Mouse (Mus musculus): ENCODE measurements around the gene Mpi. TPM values are rescaled to one million over a fixed set of nuclear protein-coding genes. Genes with fewer than 3 reads are reported as not detected.

The Mpi gene
- total RNA-seq, 1 experiment = 42.3 TPM

DNA sequence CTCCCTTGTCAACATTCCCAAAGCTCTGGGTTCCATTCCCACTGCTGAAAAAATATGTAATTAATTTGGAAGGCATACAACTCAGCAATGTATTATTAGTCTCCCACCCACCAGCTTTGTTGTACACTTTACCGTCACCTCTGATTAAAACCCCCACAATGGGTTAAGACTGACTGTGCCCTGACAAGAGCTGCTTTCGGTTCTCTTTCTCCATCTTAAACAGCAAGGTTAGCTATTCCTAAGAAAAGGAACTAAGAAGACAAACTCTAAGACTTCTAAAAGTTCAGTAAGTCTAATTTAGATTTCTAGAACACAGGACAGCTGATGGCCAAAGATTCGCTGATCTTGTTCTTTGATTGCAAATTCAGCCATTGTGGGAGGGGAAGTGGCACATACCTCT lies 4.7 kb upstream of the Mpi start:
- TF ChIP-seq HCFC1 (IDR thresholded peaks at IDR 0.05; ENCODE audit: borderline replicate concordance, insufficient read depth, low read length) = no peak
- TF ChIP-seq ZNF384 (IDR thresholded peaks at IDR 0.05; ENCODE audit: low read depth, low read length) = no peak
- TF ChIP-seq CHD2 (IDR thresholded peaks at IDR 0.05; ENCODE audit: low read depth, low read length) = no peak
- TF ChIP-seq ZC3H11A (IDR thresholded peaks at IDR 0.05; ENCODE audit: borderline replicate concordance, low read depth, low read length) = no peak
- TF ChIP-seq MAFK (IDR thresholded peaks at IDR 0.05; ENCODE audit: insufficient read depth, low read depth, low read length) = no peak
- Histone ChIP-seq H3K27ac (ENCODE audit: insufficient read depth, low read depth, low read length, poor library complexity, severe bottlenecking) (no peak overlapping the region), H3K9me3 (ENCODE audit: control insufficient read depth, insufficient read depth, low read depth, low read length) (no peaks in the 10 kb centered on the region), H3K36me3 (ENCODE audit: control insufficient read depth, insufficient read depth, low read length, poor library complexity, severe bottlenecking) (no peaks in the 10 kb centered on the region), H3K9ac (ENCODE audit: insufficient read depth, low read depth, low read length, poor library complexity, severe bottlenecking) (no peak overlapping the region), H3K4me1 (ENCODE audit: control insufficient read depth in 2 of 2, insufficient read depth in 2 of 2, low read length in 2 of 2, poor library complexity in 1 of 2) (peaks cover 6 to 15% of the 10 kb centered on the region in 2 experiments; a peak in 3 of 4 replicates), H3K4me3 (ENCODE audit: insufficient read depth in 1 of 2, low read depth in 1 of 2, low read length in 2 of 2, poor library complexity in 1 of 2, severe bottlenecking in 1 of 2) (no peak overlapping the region)
- DNase-seq (ENCODE audit: low read depth, low spot score) = no peak
- in situ Hi-C loops (cut with MboI; ENCODE audit: low sequenced_read_pairs in 2 of 2, unreplicated experiment in 2 of 2) = no loop called here

DNA sequence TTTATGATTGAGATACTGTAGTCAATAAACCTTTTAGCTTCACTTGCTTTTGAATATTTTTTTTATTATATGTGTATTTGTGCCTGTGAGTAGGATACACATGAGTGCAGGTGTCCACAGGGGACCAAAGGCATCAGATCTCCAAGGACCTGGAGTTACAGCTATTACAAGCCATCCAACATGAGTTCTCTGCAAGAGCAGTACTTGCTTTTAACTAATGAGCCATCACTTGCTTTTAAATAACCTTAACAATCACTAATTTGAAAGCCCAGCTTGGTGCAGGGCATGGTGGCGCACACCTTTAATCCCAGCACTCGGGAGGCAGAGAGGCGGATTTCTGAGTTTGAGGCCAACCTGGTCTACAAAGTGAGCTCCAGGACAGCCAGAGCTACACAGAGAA lies 2.2 kb upstream of the Mpi start:
- Histone ChIP-seq H3K9me3 (ENCODE audit: control insufficient read depth, insufficient read depth, low read depth, low read length) (no peaks in the 10 kb centered on the region; the same call in 1 of the 2 replicates), H3K4me3 (ENCODE audit: insufficient read depth in 1 of 2, low read depth in 1 of 2, low read length in 2 of 2, poor library complexity in 1 of 2, severe bottlenecking in 1 of 2) (no peak overlapping the region), H3K27ac (ENCODE audit: insufficient read depth, low read depth, low read length, poor library complexity, severe bottlenecking) (no peak overlapping the region), H3K4me1 (ENCODE audit: control insufficient read depth in 2 of 2, insufficient read depth in 2 of 2, low read length in 2 of 2, poor library complexity in 1 of 2) (peaks cover 6 to 12% of the 10 kb centered on the region in 2 experiments; a peak in 3 of 4 replicates), H3K9ac (ENCODE audit: insufficient read depth, low read depth, low read length, poor library complexity, severe bottlenecking) (no peak overlapping the region), H3K36me3 (ENCODE audit: control insufficient read depth, insufficient read depth, low read length, poor library complexity, severe bottlenecking) (0 out of 2 replicates have a peak, but pooled peaks cover 3% of the 10 kb centered on the region)
- DNase-seq (ENCODE audit: low read depth, low spot score) = no peak
- TF ChIP-seq HCFC1 (IDR thresholded peaks at IDR 0.05; ENCODE audit: borderline replicate concordance, insufficient read depth, low read length) (no peak), ZC3H11A (IDR thresholded peaks at IDR 0.05; ENCODE audit: borderline replicate concordance, low read depth, low read length) (no peak), CHD2 (IDR thresholded peaks at IDR 0.05; ENCODE audit: low read depth, low read length) (no peak), MAFK (IDR thresholded peaks at IDR 0.05; ENCODE audit: insufficient read depth, low read depth, low read length) (no peak), ZNF384 (IDR thresholded peaks at IDR 0.05; ENCODE audit: low read depth, low read length) (no peak)
- in situ Hi-C loops (cut with MboI; ENCODE audit: low sequenced_read_pairs in 2 of 2, unreplicated experiment in 2 of 2) = no loop called here

DNA sequence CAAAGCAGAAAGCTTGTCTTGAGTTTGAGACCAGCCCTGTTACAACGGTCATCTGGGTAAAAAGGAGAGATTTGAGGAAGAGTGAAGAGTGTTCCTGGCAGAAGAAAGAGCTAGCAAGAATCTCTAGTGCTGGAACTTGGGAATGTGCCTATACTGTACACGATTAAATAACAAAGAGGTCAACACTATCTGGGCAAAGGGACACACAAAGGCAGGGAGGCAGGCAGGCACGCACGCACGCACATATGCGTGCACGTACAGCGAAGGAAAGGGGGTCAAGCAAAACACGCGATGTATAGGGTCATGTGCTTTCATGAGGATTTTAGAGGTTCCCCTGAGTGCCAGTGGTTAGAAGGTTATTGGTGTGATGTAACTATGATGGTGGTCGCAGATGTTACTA lies 556 bp upstream of the Mpi start:
- Histone ChIP-seq H3K9ac (ENCODE audit: insufficient read depth, low read depth, low read length, poor library complexity, severe bottlenecking) (no peak overlapping the region), H3K4me3 (ENCODE audit: insufficient read depth in 1 of 2, low read depth in 1 of 2, low read length in 2 of 2, poor library complexity in 1 of 2, severe bottlenecking in 1 of 2) (no peak overlapping the region), H3K27ac (ENCODE audit: insufficient read depth, low read depth, low read length, poor library complexity, severe bottlenecking) (no peak overlapping the region), H3K36me3 (ENCODE audit: control insufficient read depth, insufficient read depth, low read length, poor library complexity, severe bottlenecking) (0 out of 2 replicates have a peak, but pooled peaks cover 3% of the 10 kb centered on the region), H3K9me3 (ENCODE audit: control insufficient read depth, insufficient read depth, low read depth, low read length) (no peaks in the 10 kb centered on the region; the same call in 1 of the 2 replicates), H3K4me1 (ENCODE audit: control insufficient read depth in 2 of 2, insufficient read depth in 2 of 2, low read length in 2 of 2, poor library complexity in 1 of 2) (peaks cover 6 to 17% of the 10 kb centered on the region in 2 experiments; a peak in 3 of 4 replicates)
- TF ChIP-seq MAFK (IDR thresholded peaks at IDR 0.05; ENCODE audit: insufficient read depth, low read depth, low read length) (no peak), ZNF384 (IDR thresholded peaks at IDR 0.05; ENCODE audit: low read depth, low read length) (no peak), CHD2 (IDR thresholded peaks at IDR 0.05; ENCODE audit: low read depth, low read length) (no peak), ZC3H11A (IDR thresholded peaks at IDR 0.05; ENCODE audit: borderline replicate concordance, low read depth, low read length) (no peak), HCFC1 (IDR thresholded peaks at IDR 0.05; ENCODE audit: borderline replicate concordance, insufficient read depth, low read length) (no peak)
- DNase-seq (ENCODE audit: low read depth, low spot score) = no peak
- in situ Hi-C loops (cut with MboI; ENCODE audit: low sequenced_read_pairs in 2 of 2, unreplicated experiment in 2 of 2) = no loop called here

DNA sequence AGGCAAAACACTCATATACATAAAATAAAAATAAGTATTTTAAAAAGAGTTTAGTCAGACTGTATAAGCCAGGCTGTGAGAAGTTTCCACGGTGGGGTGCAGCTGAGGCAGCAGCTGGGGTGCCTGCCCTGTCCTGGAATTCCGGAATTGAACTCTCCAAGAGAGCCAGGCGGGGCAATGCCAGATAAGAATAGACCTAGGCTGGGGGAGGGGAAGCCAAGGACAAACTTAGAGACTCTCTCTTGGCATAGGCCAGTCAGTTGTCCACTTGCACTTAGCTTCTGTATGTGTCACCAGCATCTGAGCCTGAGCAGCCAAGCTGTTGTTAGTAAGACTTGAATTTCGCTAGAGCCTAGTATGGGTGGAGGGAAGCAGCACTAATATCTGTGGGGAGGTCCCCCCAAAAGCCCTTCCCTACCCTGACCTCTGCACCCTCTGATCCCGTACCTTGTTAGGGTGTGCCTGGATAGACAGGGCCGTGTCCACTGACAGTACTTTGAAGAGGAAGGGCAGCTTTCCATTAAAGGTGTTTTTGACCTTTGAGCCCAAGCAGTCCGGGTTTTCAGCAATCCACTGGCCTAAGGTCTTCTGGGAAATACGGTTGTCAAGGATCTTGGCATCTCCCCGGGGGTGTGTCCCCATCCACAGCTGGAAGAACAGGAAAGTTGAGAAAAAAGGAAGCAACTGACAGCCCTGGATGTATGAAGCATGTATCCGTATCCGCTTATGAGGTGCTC lies 2.3 kb downstream of the Mpi start:
- no peak overlapping the region for H3K27ac ChIP-seq (ENCODE audit: insufficient read depth, low read depth, low read length, poor library complexity, severe bottlenecking)
- 0 out of 2 replicates have a peak, but pooled peaks cover 5% of the 10 kb centered on the region for H3K36me3 ChIP-seq (ENCODE audit: control insufficient read depth, insufficient read depth, low read length, poor library complexity, severe bottlenecking)
- H3K9me3 ChIP-seq (ENCODE audit: control insufficient read depth, insufficient read depth, low read depth, low read length) = no peaks in the 10 kb centered on the region; the same call in 1 of the 2 replicates
- in situ Hi-C loops (cut with MboI; ENCODE audit: low sequenced_read_pairs in 2 of 2, unreplicated experiment in 2 of 2) = no loop called here
- DNase-seq (ENCODE audit: low read depth, low spot score) = no peak
- no peak overlapping the region for H3K4me3 ChIP-seq (ENCODE audit: insufficient read depth in 1 of 2, low read depth in 1 of 2, low read length in 2 of 2, poor library complexity in 1 of 2, severe bottlenecking in 1 of 2)
- TF ChIP-seq MAFK (IDR thresholded peaks at IDR 0.05; ENCODE audit: insufficient read depth, low read depth, low read length) = no peak
- TF ChIP-seq ZC3H11A (IDR thresholded peaks at IDR 0.05; ENCODE audit: borderline replicate concordance, low read depth, low read length) = no peak
- no peak for TF ChIP-seq ZNF384 (IDR thresholded peaks at IDR 0.05; ENCODE audit: low read depth, low read length)
- H3K9ac ChIP-seq (ENCODE audit: insufficient read depth, low read depth, low read length, poor library complexity, severe bottlenecking) = no peak overlapping the region
- H3K4me1 ChIP-seq (ENCODE audit: control insufficient read depth in 2 of 2, insufficient read depth in 2 of 2, low read length in 2 of 2, poor library complexity in 1 of 2) = peaks cover 7 to 22% of the 10 kb centered on the region in 2 experiments; a peak in 3 of 4 replicates

Data from ES-E14 (cell line).